Mouse (Mus musculus) subcutaneous adipose tissue, adult 2 months (tissue): ENCODE measurements around the gene Mctp2. TPM values are rescaled to one million over a fixed set of nuclear protein-coding genes. Genes with fewer than 3 reads are reported as not detected.

ENCODE experiments used
- polyA plus RNA-seq: library from polyadenylated mRNA; depleted of rRNA; stranded (reverse); fragments of >200 nt; gene quantifications from 2 replicates; pipeline ENCODE4 v1.2.3, GENCODE M21; 2012; ENCODE audit warnings: low replicate concordance; rRNA removed

Gene Mctp2
- polyA plus RNA-seq: 0.36 and 0.60 TPM in 2 replicates

GRCm38 (mm10) chr7:72306382-72306841 is at the start of gene Mctp2:
Gene Mctp2 (minus strand): TSS chr7:72306608.

